12 mouse cellular contexts compared by ENCODE assay signal in genomic region chr8:120436491-120437030, GRCm38 (mm10).
DNase-seq lines count a peak whose midpoint lies in the region; ATAC-seq and TF ChIP-seq lines count a peak whose summit lies in the region.
"Had no signal": no experiment of that assay in that cellular context is flagged by ENCODE, and none has a peak within 500 bp of the region (broad histone marks: within the 10 kb centered on the region; RNA-seq: fewer than 3 reads in every experiment).

No protein-coding gene starts in this region.

- WGBS in lung, postnatal 0 days = 67% methylated on average over 5 of the region's 5 CpGs

- H3K4me3 ChIP-seq in gastrocnemius, adult 2 months = peak overlapping the region; percentile 26
- H3K4me3 ChIP-seq in lung, postnatal 0 days (ENCODE audit: low read depth, low read length) = no peak overlapping the region
- H3K4me3 ChIP-seq: midbrain, embryonic 12.5 days had no signal

- no peaks in the 10 kb centered on the region for H3K9me3 ChIP-seq in lung, postnatal 0 days (ENCODE audit: low read length)

- no peaks in the 10 kb centered on the region for H3K36me3 ChIP-seq in lung, postnatal 0 days (ENCODE audit: insufficient read depth, low read length)
- H3K36me3 ChIP-seq: G1E; midbrain, embryonic 12.5 days had no signal

- H3K27me3 ChIP-seq in lung, postnatal 0 days (replicated peaks; ENCODE audit: insufficient read depth, low read length) = no peaks in the 10 kb centered on the region

- H3K27ac ChIP-seq in gastrocnemius, adult 2 months = peak overlapping the region; percentile 87
- H3K27ac ChIP-seq in lung, postnatal 0 days (ENCODE audit: low read length) = no peak overlapping the region
- H3K27ac ChIP-seq: liver, embryonic 14.5 days; midbrain, embryonic 12.5 days had no signal

- ATAC-seq in lung, postnatal 0 days = 0 out of 2 replicates have a peak, but pooled peaks have one; percentile 18
- peak; percentile 63 for ATAC-seq in monocyte, adult 5-6 weeks (replicated peaks; ENCODE audit: insufficient number of reproducible peaks, low FRiP score, low TSS enrichment, poor library complexity, severe bottlenecking)

- no peak overlapping the region for H3K9ac ChIP-seq in lung, postnatal 0 days (replicated peaks; ENCODE audit: low read depth)
- H3K9ac ChIP-seq: liver, embryonic 14.5 days; midbrain, embryonic 12.5 days had no signal

- H3K4me1 ChIP-seq in lung, postnatal 0 days (ENCODE audit: insufficient read depth, low read depth, low read length) = peaks cover 5% of the 10 kb centered on the region; the same call in 1 of the 2 replicates

- no peak for TF ChIP-seq EP300 in lung, postnatal 0 days (IDR thresholded peaks at IDR 0.05)

- H3K4me2 ChIP-seq in lung, postnatal 0 days (replicated peaks; ENCODE audit: low read depth, low read length) = no peak overlapping the region
- H3K4me2 ChIP-seq: midbrain, embryonic 12.5 days had no signal

- intact Hi-C loops in gastrocnemius, adult 2 months (cut with DNase I) = loop anchor here (5.0 kb wide), 1 partner anchor 66 kb away; no protein-coding TSS in a partner anchor
- intact Hi-C loops in gastrocnemius, postnatal 36 days (cut with DNase I) = no loop called here

- TF ChIP-seq CTCF in gastrocnemius, adult 2 months (IDR thresholded peaks at IDR 0.05) = no peak
- TF ChIP-seq CTCF in lung, postnatal 0 days (IDR thresholded peaks at IDR 0.05) = no peak

- peak; percentile 77 for DNase-seq in gastrocnemius, adult 2 months
- no peak for DNase-seq in gastrocnemius, postnatal 36 days
- no peak for DNase-seq in lung, postnatal 0 days (ENCODE audit: low spot score)
- DNase-seq in lung, postnatal 25 days (ENCODE audit: low spot score) = no peak
- peak; percentile 51 for DNase-seq in MN1 (ENCODE audit: low spot score)
- DNase-seq in cerebellum, postnatal 25 days = no peak
- DNase-seq in right cerebral cortex, postnatal 4 days = no peak
- DNase-seq: kidney, postnatal 36 days had no signal

Comparison
In these comparisons a context has a peak if more than half of its experiments do, and no peak if none do; other contexts are left out.
1. DNase-seq: peak in gastrocnemius, adult 2 months (single experiment) and MN1 (single experiment); none in gastrocnemius, postnatal 36 days (0 of 2), lung, postnatal 0 days (single experiment), lung, postnatal 25 days (single experiment), cerebellum, postnatal 25 days (0 of 2) and right cerebral cortex, postnatal 4 days (single experiment).